Mouse (Mus musculus) lung, postnatal 4 days (tissue): ENCODE data around the gene Trim56.
"Not testable (repeated sequence)": the region's sequence is repeated elsewhere in the genome, so short reads cannot be mapped to it uniquely, and the experiment has no call there.

Experiments used
- DNase-seq, 2 experiments: peaks; one replicate each; pipeline ENCODE4 v3.0.0; 2021

The Trim56 gene

GRCm38 (mm10) chr5:137115866-137116847 lies at the start of gene Trim56:
Trim56 (minus strand) TSS chr5:137116209.
- DNase-seq: peak; percentile 88

GRCm38 (mm10) chr5:137161853-137162252 lies 45.8 kb upstream of the Trim56 start:
- no peak for DNase-seq

DNA sequence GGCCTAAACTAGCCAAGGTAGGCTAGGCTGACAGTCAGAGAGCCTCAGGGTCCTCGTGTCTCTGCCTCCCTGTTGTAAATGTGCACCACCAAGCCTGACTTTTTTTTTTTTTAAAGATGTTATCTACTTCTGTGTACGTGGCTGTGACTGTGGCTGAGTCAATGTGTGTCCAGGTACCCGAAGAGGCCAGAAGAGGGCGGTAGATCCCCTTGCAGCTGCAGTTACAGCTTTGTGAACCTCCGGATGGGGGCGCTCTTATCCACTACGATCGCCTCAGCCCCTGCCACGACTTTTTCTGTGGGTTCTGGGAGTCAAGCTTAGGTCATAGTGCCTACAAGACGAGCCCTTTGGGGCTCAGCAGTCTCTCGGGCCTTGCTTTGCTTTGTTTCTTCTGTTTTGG lies 43.5 kb upstream of the Trim56 start:
- peak; percentile 36 to 64 for DNase-seq

GRCm38 (mm10) chr5:137153289-137153688 lies 37.3 kb upstream of the Trim56 start:
- no peak for DNase-seq

DNA sequence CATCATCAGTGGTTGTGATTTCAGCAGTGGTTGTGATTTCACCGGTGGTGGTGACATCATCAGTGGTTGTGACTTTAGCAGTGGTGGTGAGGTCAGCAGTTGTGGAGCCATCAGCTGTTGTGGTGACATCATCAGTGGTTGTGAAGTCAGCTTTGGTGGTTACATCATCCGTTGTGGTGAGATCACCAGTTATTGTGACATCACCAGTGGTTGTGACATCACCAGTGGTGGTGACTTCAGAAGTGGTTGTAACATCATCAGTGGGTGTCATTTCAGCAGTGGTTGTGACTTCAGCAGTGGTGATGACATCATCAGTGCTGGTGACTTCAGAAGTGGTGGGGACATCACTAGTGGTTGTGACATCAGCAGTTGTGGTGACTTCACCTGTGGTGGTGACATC lies 36.6 kb upstream of the Trim56 start:
- no peak for DNase-seq

- DNase-seq: not testable (repeated sequence)
Observed at GRCm38 (mm10) chr5:137149272-137149882, 33.4 kb upstream of the Trim56 start, which contains the start of gene Muc3. Muc3 (minus strand) TSS chr5:137149322.

DNA sequence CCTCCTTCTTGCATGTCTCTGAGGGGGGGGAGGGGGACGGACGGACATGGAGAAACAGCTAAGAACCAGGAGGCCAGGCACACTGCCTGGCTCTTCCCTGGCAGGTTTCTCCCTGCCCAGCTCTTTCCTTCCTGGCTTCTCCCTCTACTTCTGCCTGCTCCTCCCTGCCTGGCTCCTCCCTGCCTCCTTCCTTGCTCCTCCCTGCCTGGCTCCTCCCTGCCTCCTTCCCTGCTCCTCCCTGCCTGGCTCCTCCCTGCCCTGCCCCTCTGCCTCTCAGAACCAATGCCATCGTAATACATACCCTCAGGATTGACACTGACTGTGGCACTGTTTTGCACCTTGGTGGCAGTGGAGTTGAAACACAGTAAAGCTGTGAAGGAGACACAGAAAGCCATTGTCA lies 24.8 kb upstream of the Trim56 start:
- no peak for DNase-seq

GRCm38 (mm10) chr5:137138977-137139376 lies 23.0 kb upstream of the Trim56 start:
- no peak for DNase-seq

DNA sequence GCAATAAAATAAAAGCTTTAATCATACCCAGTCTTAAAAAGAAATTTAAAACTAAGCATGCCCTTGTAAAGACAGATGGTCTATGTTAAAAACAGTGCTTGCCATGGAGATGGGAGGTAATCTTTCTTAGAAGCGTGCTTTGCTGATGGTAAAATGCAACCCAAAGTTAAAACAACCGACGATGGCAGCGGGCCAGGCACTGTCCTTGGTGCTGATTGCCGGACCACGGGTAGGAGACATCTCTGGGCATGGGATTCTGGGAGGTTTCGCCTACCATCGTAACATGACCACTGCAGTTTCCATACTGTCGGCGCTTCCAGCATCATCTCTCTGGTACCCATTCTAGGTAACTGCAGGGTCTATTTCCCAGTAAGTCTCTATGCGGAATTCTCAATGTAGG lies 18.9 kb upstream of the Trim56 start:
- DNase-seq: peak in 1 of 2 experiments; percentile 42

DNA sequence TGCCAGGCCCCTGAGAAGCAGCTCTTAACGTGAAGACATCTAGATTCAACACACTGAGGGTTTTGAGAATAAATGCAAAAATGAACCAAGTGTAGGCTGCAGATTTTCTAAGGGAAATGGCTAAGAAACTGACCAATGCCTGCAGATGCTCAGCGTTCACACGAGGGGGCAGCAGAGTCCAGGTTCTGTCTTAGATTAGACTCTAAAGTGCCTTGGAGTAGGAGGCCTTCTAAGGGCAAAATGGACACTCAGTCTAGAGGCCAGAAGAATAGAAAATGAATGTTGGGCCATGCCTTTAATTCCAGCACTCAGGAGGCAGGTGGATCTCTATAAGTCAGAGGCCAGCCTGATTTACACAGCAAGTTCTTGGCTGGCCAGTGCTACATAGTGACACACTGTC lies 15.5 kb upstream of the Trim56 start:
- DNase-seq: peak in 1 of 2 experiments; percentile 71

GRCm38 (mm10) chr5:137129281-137129680 lies 13.3 kb upstream of the Trim56 start:
- DNase-seq: no peak

DNA sequence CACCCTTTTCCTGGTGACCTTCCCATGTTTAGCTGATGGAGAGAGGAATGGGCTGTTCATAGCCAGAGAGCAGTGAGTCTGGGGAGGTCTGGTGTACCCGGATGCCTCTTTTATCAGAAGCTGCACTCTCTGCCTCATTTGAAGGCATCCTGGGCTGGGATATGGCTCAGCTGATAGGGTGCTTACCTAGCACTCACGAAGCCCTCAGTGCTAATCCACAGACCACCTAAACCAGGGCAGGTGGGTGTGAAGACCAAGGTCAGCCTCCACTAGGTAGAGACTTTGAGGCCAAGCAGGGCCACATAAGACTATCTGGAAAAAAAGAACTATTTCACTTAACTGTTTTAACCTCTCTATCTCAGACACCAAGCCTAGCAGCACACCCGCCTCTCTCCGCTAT lies 7.5 kb upstream of the Trim56 start:
- no peak for DNase-seq

- DNase-seq: peak; percentile 53 to 83
Observed at GRCm38 (mm10) chr5:137122686-137123193, 6.7 kb upstream of the Trim56 start.

- DNase-seq: no peak
Observed at GRCm38 (mm10) chr5:137121280-137121679, 5.3 kb upstream of the Trim56 start.

DNA sequence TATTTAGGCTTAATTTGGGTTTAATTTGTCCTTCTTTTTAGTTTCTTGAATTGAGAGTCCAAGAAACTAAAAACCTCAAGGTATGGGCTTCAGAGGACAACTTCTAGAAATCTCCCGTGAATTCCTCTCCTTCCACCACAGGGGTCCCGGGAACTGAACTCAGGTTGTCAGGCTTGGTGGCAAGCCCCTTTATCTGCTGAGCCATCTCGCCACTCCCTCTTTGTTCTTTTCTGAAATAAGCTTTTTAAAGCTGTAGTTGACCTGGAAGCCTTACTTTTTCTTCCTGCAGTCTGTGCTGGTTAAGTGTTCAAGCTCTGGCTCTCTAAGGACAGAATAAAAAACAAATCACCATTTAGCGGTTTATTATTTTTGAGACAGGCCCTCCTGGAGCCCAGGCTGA lies 2.9 kb upstream of the Trim56 start:
- DNase-seq: no peak

- not testable (repeated sequence) for DNase-seq
Observed at GRCm38 (mm10) chr5:137117994-137118393, 2.0 kb upstream of the Trim56 start.

DNA sequence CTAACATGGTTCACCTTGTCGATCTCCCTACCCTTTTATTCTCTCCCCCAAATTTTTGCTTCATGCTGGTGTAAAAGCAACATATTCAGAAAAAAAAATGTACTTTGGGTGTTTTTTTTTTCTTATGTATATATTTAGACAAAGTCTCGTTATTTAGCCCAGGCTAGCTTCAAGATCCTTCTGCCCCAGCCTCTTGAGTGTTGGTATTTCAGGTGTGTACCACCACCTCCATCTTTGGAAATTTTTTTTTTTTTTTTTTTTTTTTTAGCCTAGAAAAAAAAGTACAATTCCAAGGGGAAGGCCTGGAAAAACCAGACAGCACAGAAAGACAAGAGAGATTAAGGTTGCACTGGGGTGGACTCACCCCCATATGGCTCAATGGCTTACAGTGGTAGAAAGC lies 978 bp upstream of the Trim56 start:
- no peak for DNase-seq

DNA sequence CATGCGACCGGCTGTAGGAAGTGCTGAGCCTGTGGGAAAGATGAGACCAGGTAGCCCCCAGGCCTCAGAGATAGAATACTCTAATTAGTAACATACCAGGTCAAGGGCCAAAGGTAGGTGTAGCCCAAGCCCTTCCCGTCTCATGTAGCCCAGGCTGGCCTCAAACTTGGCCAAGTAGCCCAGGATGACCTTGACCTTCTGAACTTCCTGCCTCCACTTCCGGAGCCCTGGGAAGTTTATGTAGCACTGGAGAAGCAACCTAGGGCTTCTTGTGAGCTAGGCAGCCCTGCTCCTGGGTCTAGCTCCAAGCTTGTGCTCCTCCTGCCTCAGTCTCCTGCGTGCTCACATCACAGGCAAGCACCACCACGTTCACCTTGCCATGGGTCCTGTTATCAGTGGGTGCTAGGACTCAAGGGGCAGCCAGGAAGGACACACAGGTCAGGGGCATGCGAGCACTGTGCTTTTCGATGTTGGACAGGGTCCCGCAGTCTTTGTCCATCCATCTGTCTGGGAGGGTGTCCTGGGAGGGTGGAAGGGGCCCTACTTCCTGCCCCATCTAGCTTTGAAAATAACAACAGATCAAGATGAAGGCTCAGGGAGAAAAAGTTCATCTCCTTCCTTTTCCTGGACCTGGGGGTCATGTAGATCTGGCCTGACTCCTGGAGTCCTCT lies 983 bp downstream of the Trim56 start:
- DNase-seq: no peak

- no peak for DNase-seq
Observed at GRCm38 (mm10) chr5:137111542-137112408, 4.2 kb downstream of the Trim56 start.

- no peak for DNase-seq
Observed at GRCm38 (mm10) chr5:137110863-137111262, 5.1 kb downstream of the Trim56 start.

- DNase-seq: no peak
Observed at GRCm38 (mm10) chr5:137109941-137110593, 5.9 kb downstream of the Trim56 start.

DNA sequence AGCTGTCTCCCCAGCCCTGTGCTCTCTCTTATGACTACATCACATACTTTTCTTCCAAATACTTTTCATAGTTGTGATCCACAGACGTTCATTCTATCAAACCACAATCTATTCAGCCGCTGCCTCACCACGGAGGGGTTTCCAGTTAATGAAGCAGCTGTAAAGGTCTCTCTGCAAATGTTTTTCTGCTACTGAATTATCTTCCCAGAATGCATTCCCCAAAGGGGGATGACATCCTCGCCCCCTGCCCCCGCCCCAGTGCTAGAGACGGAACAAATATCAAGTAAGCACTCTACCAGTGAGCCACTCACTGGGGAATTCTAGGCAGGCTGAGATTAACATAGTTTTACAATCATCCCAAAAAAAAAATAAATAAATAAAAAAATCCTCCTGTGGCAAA lies 7.9 kb downstream of the Trim56 start:
- no peak for DNase-seq
